Mouse (Mus musculus) brown adipose tissue, adult 24 weeks (tissue): Measurements from ENCODE around the gene Gm21970. TPM values are rescaled to one million over a fixed set of nuclear protein-coding genes. Genes with fewer than 3 reads are reported as not detected.
A peak's percentile ranks its signal among the peaks of the same experiment; 100 is the strongest.

Source experiments
- H3K27ac ChIP-seq: fragments of 200-500 bp; replicated peaks from 2 replicates; pipeline ENCODE4 v1.5.1; 2012; ENCODE audit warnings: low read depth, mild to moderate bottlenecking, low read length
- H3K4me1 ChIP-seq: fragments of 200-500 bp; 2 replicates; pipeline ENCODE4 v1.6.1; 2012; ENCODE audit warnings: low read length, mixed read lengths; ENCODE audit not compliant: control insufficient read depth, insufficient read depth, insufficient read length
- H3K4me3 ChIP-seq: fragments of 200-500 bp; 2 replicates; pipeline ENCODE4 v1.5.1; 2012; ENCODE audit warnings: low read depth, mild to moderate bottlenecking, low read length, moderate library complexity; ENCODE audit not compliant: insufficient read depth
- polyA plus RNA-seq: library from polyadenylated mRNA; stranded (reverse); fragments of >200 nt; gene quantifications from 2 replicates; pipeline ENCODE4 v1.2.4, GENCODE M21; 2012; ENCODE audit not compliant: missing spikeins, insufficient read depth, insufficient read length

Gene Gm21970
- polyA plus RNA-seq, 1 experiment: not detected

GRCm38 (mm10) chr16:91404187-91404586, 12.7 kb downstream of the Gm21970 start:
- Histone ChIP-seq H3K27ac (no peak overlapping the region), H3K4me3 (no peak overlapping the region), H3K4me1 (peaks cover 4% of the 10 kb centered on the region)

GRCm38 (mm10) chr16:91404828-91405577, 13.5 kb downstream of the Gm21970 start:
- Histone ChIP-seq H3K4me3 (no peak overlapping the region), H3K27ac (no peak overlapping the region), H3K4me1 (peaks cover 4% of the 10 kb centered on the region)

DNA sequence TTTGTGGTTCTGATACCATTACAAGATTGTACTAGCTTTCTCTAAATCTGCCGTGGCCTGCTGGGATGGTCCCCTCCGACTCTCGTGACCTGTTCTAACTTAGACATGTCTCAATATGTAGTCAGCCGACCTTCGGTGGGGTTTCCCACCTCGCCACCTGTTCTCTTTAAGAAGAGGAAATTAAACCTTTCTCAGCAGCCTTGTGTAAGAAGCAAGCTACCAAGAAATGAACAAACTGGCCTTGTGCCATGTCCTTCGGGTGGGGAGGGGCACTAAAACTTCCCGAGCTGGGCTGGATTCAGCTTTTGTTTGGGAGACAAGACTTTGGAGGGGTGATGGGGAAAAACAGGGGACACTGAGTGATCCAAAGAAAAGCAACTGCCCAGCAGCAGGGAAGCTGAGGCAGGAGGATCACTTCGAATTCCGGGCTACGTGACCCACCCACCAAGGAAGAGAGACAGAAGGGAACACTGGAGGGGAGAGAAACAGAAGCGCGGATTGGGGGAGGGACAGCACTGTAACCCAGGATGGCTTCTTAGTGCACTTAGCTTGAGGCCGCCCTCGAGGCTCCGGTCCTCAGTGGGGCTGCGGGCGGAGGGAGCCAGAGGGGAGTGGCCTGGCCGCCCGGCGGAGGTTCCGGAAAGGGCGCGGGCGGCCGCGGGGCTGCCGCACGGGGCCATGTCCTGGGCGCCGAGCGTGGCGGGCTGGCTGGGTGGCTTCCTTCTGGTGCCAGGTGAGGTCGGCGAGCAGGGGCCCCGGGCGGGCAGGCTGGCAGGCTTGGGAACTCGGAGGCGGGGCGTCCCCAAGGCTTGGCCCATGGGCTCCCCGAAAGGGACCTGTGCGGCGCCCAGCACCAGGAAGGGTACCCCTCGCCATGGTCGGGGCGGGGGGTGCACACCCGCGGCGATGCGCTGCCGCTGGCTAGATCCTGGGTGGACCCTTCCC, 14.4 kb downstream of the Gm21970 start, which contains the start of gene Il10rb:
TSS of gene Il10rb (plus strand) at position 525 of the 945 bp plus-strand sequence.
- Histone ChIP-seq H3K4me3 (peak within 1 kb of the TSS; percentile 77), H3K27ac (peak within 1 kb of the TSS; percentile 94), H3K4me1 (peaks cover 6% of the 10 kb centered on the region)

DNA sequence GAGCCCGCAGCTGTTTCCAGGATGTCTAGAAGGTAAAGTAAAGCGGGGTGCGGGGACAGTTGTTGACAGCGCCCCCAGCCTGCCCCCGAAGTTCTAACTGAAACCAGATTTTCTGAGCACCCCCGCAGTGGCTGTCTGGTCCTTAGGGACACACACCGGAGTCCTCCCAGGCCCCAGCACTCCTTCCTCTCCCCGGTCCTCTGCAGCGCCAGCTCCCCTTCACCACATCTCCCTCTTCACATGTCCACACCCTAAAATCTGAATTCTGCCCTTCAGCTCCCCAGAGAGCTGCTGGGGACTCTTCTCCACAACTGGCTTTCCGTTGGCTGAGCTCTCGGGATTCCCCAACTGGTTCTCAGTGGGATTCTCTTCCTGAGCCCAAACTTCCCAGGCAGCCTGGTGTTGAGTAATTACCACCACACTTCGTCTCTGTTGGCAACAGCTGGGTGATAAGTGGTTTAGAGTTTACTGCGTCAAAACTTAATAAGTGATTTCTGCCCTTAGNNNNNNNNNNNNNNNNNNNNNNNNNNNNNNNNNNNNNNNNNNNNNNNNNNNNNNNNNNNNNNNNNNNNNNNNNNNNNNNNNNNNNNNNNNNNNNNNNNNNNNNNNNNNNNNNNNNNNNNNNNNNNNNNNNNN, 15.2 kb downstream of the Gm21970 start:
- Histone ChIP-seq H3K4me1 (peaks cover 8% of the 10 kb centered on the region), H3K4me3 (peak overlapping the region; percentile 77), H3K27ac (peak overlapping the region; percentile 94)

- Histone ChIP-seq H3K27ac (peak overlapping the region; percentile 33), H3K4me1 (peaks cover 7% of the 10 kb centered on the region), H3K4me3 (no peak overlapping the region)
Measured at GRCm38 (mm10) chr16:91413102-91413844, 21.8 kb downstream of the Gm21970 start.

GRCm38 (mm10) chr16:91415391-91416189, 24.1 kb downstream of the Gm21970 start:
- no peak overlapping the region for H3K4me3 ChIP-seq
- H3K27ac ChIP-seq: peak overlapping the region; percentile 64; the same call in 1 of the 2 replicates

DNA sequence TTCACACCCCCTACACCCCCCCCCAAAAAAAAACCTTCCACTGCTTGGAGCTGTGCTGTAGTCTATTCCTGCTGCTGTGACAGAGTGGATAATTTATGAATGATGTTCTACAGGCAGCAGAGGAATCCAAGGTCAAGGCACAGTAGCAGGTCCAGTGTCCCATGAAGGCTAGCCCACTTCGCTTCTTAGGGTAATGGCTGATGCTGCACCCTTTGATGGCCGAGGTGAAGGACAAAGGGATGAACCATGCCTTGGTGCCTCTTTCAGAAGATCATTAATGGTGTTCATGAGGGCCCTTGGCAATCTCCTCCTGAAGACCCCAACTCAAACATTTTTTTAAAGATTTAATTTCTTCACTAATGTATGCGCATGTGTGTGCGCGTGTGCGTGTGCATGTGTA, 24.8 kb downstream of the Gm21970 start:
- H3K4me3 ChIP-seq: no peak overlapping the region
- H3K27ac ChIP-seq: no peak overlapping the region
- H3K4me1 ChIP-seq: peaks cover 2% of the 10 kb centered on the region; the same call in 1 of the 2 replicates

More at GRCm38 (mm10) chr16:91415391-91416189, 24.1 kb downstream of the Gm21970 start:
- H3K4me1 ChIP-seq: peaks cover 7% of the 10 kb centered on the region; the same call in 1 of the 2 replicates

DNA sequence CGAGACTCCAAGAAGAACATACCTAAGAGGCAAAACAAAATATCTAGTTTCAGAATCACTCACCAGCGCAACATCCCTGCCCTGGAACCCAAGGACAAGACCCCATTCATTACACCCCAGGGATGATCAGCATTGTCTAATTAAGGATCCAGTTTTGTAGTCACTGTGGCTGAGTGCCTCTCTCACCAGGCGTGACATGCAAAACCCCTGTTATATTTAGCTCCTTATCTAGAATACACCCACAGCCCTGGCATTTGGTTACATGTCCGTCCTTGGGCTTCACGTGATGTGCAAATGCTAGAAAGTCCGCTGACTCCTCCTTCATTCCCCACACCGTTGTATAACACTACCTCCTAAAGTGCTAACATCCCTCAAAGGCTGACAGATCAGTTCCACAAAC, 25.4 kb downstream of the Gm21970 start:
- Histone ChIP-seq H3K4me3 (no peak overlapping the region), H3K4me1 (peaks cover 2% of the 10 kb centered on the region; the same call in 1 of the 2 replicates), H3K27ac (no peak overlapping the region)

- no peak overlapping the region for H3K4me3 ChIP-seq
Measured at GRCm38 (mm10) chr16:91418531-91418930, 27.0 kb downstream of the Gm21970 start.

DNA sequence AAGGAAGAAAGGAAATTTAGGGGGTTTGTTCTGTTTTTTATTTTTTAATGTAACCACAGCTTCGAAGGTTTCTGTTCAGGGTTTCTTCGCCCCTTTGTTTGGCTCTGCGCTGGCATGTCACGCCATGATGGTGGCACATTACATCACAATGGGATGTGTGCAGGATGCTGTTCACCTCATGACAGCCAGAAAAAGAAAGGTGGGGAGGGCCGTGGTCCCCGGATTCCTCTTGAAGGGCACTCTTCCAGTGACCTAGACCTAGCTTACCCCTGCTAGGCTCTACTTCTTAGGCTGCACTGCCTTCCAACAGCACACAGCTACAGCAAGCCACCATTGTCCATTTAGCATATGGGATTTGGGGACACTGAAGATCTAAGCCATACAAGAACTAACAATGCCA, 34.3 kb downstream of the Gm21970 start:
- Histone ChIP-seq H3K4me1 (no peaks in the 10 kb centered on the region), H3K4me3 (no peak overlapping the region), H3K27ac (no peak overlapping the region)

More at GRCm38 (mm10) chr16:91418531-91418930, 27.0 kb downstream of the Gm21970 start:
- Histone ChIP-seq H3K4me1 (no peaks in the 10 kb centered on the region), H3K27ac (no peak overlapping the region)

GRCm38 (mm10) chr16:91426586-91426985, 35.1 kb downstream of the Gm21970 start:
- peak overlapping the region; percentile 53 for H3K27ac ChIP-seq
- no peak overlapping the region for H3K4me3 ChIP-seq
- no peaks in the 10 kb centered on the region for H3K4me1 ChIP-seq

DNA sequence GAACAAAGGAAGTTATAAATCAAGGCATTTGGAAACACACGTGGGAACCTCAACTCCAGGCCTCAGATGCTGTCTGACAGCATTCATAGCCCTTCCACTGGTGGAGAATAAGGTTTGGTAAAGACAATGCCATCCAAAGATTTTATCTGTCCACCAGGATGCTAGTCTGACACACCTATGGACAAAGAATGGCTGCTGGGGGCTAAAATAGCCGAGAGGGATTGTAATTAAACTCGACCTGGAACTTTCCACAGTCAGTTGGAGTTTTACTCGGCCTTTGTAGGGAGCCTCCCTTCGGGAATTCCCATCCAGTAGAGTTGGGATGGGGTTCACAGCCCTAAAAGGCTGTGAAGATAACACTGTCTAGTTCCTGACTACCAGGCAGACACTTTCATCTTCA, 35.9 kb downstream of the Gm21970 start:
- Histone ChIP-seq H3K27ac (peak overlapping the region; percentile 82), H3K4me3 (no peak overlapping the region), H3K4me1 (no peaks in the 10 kb centered on the region)

DNA sequence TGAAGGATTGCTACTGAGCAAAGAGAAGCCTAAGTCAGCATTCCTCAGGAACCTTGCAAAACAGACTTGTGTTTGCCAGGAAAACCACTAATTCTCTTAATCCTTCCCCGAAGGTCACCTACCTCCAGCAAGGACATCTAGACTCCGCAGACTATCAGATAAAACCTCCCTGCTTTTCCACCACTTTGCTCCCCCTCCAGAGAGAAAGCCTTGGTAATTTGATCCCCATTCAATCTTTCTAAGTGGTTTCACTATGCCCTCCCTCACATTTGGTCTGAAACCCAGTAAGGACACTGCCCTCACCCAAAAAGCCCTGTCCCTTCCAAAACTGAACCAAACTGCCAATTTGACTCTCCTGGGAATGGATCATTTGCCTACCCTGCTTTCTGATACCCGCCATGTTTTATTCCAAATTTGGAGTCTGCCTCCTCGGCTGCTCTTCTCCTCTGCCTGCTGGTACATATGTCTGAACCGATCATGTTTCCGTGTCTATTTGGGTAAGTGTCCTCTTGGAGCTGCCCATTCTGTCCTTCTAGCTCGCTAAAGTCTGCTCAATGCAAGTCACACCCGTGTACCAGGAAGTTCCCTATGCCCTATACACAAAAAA, 36.8 kb downstream of the Gm21970 start:
- Histone ChIP-seq H3K4me1 (0 out of 2 replicates have a peak, but pooled peaks cover 2% of the 10 kb centered on the region), H3K27ac (peak overlapping the region; percentile 82), H3K4me3 (no peak overlapping the region)
